Mouse (Mus musculus): ENCODE measurements around the gene Galntl6. TPM values are rescaled to one million over a fixed set of nuclear protein-coding genes. Genes with fewer than 3 reads are reported as not detected.

Galntl6 gene
- total RNA-seq, 2 experiments from 2014 or later, result 41.2 to 42.4 TPM

- intact Hi-C loops (cut with DNase I), result no loop called here
- DNase-seq (ENCODE audit: low spot score in 2 of 2), result no peak
Measured at GRCm38 (mm10) chr8:57754066-57754465, 1158.4 kb downstream of the Galntl6 start.

DNA sequence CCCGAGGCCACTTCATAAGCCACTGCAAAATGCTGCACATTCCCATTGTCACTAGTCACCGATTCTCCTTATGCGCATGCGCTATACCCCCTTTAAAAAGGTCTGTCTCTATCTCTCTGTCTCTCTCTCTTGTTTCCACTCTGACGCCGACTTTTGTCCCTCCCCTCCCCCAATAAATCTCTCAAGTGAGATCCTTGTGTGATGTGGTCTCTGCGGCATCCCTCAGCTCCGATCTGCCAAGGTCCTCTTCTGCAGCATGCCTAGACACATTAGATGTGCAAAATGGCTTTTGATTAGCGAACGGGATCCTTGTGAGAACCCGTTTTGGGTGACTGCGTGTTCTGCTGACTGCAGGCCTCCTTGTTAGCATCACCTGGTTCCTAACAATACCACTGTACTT lies 1168.8 kb downstream of the Galntl6 start:
- no peak for DNase-seq (ENCODE audit: low spot score in 2 of 2)
- intact Hi-C loops (cut with DNase I), result no loop called here

DNA sequence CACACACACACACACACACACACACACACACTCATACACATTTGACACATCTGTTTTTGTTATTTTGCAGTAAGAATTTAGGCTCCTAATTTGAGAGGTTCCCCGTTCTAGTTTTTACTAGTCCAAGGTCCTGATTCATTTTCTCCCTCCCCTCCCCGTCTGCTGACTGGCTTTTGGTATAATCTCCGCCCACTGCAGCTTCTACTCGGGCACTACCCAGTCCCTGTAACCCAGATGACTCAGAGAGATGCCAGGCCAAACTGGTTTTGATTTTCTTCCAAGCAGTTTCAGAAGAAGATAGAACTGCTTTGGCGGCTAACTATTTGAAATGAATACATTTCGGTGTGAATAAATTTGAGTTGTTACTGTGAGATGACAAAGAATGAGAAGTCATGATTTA lies 1170.5 kb downstream of the Galntl6 start:
- intact Hi-C loops (cut with DNase I), result no loop called here
- DNase-seq (ENCODE audit: low spot score in 2 of 2), result no peak

GRCm38 (mm10) chr8:57741309-57741708 lies 1171.1 kb downstream of the Galntl6 start:
- DNase-seq (ENCODE audit: low spot score in 2 of 2), result no peak
- intact Hi-C loops (cut with DNase I), result no loop called here

- no peak for DNase-seq (ENCODE audit: low spot score in 2 of 2)
- intact Hi-C loops (cut with DNase I), result no loop called here
Measured at GRCm38 (mm10) chr8:57737281-57737680, 1175.2 kb downstream of the Galntl6 start.

DNA sequence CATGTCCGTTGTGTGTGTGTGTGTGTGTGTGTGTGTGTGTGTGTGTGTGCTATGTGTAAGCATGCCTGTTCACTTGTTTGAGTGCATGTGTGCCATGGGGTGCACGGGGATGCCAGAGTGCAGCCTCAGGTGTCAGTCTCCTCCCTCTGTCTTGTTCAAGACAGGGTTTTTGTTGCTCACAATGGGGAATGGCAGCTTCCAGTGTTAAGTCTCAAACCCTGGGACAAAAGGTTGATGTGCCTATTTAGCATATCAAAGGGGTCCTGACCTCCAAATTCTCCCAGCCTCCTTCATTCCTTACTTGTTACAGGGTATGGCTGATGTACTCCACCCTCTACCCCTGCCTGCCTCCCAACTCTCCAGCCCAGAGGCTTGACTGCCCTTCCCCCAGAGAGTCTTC lies 1179.6 kb downstream of the Galntl6 start:
- intact Hi-C loops (cut with DNase I), result no loop called here
- DNase-seq (ENCODE audit: low spot score in 2 of 2), result no peak

DNA sequence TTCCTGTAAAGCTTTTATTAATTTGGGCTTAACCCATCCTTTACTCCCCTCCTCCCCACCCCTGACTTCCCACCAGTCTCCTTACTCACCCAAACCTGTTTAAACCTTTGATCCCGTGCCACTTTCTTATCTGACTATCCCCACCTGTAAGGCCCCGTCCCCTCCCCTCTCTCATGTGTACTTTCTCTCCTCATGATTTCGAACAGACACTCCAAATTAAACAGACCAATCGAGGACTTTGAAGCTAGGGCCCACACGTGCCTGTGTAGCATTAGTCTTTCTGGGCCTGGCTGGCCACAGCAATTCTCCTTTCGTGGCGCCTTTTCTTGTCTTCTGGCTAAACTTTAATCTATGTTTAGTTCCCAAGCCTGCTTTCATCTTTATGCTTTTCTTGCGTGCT lies 1180.8 kb downstream of the Galntl6 start:
- intact Hi-C loops (cut with DNase I), result no loop called here
- no peak for DNase-seq (ENCODE audit: low spot score in 2 of 2)

- intact Hi-C loops (cut with DNase I), result no loop called here
- no peak for DNase-seq (ENCODE audit: low spot score in 2 of 2)
Measured at GRCm38 (mm10) chr8:57728276-57728675, 1184.2 kb downstream of the Galntl6 start.

GRCm38 (mm10) chr8:57724843-57725627 lies 1187.4 kb downstream of the Galntl6 start:
- intact Hi-C loops (cut with DNase I), result no loop called here
- DNase-seq (ENCODE audit: low spot score in 2 of 2), result no peak

Other genes starting within 250 kb of the Galntl6 start
- gene BC030500, start 885 bp downstream of the Galntl6 start, total RNA-seq (2021), result 10 to 100 TPM in 1 of 2 experiments, 1 to 10 TPM in 1; 8.2 to 12.9 TPM

Data from left cerebral cortex, postnatal 14 days (tissue).